Mouse (Mus musculus): ENCODE data around the gene Tsg101. TPM values are rescaled to one million over a fixed set of nuclear protein-coding genes. Genes with fewer than 3 reads are reported as not detected.
A peak's percentile ranks its signal among the peaks of the same experiment; 100 is the strongest.
"Not testable (repeated sequence)": the region's sequence is repeated elsewhere in the genome, so short reads cannot be mapped to it uniquely, and the experiment has no call there.

The Tsg101 gene
- 36.6 and 56.5 TPM in 2 replicates for total RNA-seq (2015; ENCODE audit: low replicate concordance)
- total RNA-seq (2017; ENCODE audit: low replicate concordance): 19.3 and 26.5 TPM in 2 replicates

DNA sequence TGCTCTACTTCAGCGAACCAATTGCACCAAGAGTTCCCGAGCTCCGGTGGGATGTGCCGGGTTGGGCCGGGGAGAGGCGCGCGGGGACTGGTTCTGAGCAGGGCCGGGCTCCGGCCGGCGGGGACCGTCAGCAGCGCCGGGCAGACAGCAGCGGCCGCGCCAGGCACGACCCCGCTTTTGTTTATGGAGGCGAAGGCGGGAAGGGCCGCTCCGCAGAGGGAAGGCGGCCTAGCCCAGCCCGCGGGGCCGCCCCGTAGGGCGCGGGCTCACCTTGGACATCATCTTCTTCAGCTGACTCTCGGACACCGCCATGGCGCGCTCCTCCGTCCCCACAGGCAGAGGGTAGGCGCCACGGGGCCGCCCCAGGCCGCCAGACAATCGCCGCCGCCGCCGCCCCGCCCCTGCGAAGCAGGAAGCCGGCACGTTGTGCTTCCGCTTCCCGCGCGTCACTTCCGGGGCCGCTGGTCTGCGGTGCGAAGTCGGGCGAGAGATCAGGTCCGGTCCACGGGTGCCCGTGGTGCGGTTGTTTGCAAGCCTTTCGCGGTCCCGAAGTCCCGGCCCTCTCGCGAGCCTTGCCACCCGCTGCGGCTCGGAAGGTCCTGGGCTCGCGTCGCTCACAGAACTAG is at the start of gene Tsg101:
Gene Tsg101 (minus strand): TSS at position 419 of the 626 bp plus-strand sequence.
- peak; percentile 98 for ATAC-seq (replicated peaks; ENCODE audit: low FRiP score, poor library complexity, severe bottlenecking)

DNA sequence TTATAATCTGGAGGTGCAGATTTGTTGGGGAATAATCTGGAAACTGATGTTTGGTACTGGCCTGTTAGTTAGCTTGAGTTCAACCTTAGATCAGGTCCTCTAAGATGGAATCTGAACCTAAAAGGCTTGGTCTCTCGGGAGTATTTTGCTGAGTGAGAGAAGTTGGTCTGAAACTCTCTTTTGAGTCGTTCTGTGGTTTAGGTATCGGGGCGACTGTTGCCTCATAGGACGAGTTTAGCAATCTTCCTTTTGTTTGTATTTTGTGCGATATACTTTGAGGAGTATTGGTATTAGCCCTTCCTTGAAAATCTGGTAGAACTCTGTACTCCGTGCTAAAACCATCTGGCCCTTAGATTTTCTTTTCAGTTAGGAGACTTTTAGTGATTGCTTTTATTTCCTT is 44.3 kb upstream of the Tsg101 start:
- no peak for ATAC-seq (replicated peaks; ENCODE audit: low FRiP score, poor library complexity, severe bottlenecking)

DNA sequence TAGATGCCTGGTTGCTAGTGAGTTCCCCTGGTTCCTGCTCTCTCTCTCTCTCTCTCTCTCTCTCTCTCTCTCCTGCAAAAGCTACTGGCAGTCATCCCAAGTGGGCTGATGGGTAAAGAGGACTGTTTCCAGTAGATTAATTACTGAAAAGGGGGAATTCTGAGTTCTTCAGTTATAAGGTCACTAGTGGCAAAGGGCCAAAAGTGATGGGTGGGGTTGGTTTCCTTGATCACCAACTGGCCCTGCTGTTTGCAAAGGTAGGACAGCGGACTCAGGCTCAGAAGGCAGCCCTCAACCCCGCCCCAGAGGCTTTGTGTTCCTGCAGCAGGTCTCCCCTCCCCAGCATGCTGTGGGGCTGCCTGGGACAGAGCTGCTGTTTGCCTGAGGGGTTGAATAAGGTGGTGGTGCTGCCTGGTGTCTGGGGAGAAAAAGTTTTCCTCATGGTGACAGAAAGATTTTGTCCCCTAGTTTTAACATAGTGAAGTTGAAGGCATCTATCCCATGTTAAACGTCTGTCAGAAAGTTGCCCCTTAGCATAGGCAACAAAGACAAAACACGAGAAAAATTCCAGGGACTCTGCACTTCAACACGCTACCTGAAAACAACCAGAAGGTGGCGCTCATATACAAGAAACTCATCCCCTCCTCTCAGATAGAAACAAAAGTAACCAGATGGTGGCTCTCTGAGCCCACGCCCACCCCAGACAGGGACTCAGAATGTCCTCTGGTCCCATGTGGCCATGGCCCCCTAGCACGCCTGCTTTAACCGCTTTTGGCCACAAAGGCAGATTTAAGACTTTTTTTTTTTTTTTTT is 43.2 kb upstream of the Tsg101 start:
- ATAC-seq (replicated peaks; ENCODE audit: low FRiP score, poor library complexity, severe bottlenecking): peak; percentile 55

- ATAC-seq (replicated peaks; ENCODE audit: low FRiP score, poor library complexity, severe bottlenecking): no peak
Observed at GRCm38 (mm10) chr7:46962132-46962531, 42.4 kb upstream of the Tsg101 start.

GRCm38 (mm10) chr7:46960991-46961390 is 41.2 kb upstream of the Tsg101 start:
- ATAC-seq (replicated peaks; ENCODE audit: low FRiP score, poor library complexity, severe bottlenecking): no peak

DNA sequence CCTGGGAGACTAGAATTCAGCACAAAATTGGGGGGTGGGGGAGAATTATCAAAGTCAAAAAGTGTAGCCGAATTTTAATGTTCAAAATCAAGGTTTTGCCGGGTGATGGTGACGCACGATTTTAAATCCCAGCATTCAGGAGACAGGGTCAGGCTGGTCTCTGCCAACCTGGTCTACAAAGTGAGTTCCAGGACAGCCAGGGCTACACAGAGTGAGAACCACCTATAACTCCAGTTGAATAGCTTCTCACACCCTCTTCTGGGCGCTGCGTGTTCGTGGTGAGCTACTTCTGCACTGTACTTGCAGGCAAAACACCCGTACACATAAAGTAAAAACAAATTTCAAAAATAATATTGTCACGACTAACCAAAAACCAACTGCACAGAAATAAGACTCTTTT is 39.1 kb upstream of the Tsg101 start:
- ATAC-seq (replicated peaks; ENCODE audit: low FRiP score, poor library complexity, severe bottlenecking): no peak

DNA sequence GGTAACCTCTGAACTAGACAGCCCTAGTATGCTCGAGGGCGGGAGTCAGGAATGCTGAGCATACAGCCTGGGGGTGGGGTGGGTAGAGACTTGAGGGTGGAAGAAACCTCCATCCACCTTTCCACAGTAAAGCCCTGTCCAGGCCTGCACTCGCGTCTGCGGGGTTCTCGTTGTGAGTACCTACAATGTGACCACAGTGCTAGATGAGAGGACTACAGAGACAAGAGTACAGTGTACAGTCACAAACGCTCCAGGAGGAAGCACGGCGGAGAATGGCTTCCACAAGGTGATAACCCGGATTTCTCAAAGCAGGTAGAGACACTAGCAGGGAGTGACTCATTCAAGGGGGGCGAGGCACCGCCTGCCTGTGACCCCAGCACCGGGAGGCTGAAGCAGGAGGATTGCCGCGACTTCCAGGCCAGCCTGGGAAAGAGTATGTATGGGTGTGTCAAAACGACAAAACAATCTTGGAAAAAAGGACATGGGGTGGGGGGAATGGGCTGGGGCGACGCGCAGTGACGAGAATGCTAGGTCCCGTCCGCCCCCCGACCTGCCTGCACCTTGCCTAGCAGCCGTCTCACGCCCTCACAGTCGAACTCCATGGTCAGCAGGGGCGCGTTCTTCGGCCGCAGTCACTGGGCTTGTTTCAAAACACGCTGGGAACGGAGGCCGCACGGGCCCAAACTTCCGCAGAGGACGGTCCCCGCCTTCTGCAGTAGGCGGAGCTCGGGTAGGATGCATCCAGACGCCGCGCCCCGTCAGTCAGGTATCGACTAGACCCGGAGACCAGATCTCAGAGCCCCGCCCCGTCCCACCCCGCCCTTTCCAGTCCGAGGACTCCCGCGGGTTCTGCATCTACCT is 38.3 kb upstream of the Tsg101 start, which contains the start of gene Uevld:
Gene Uevld (minus strand): TSS at position 697 of the 861 bp plus-strand sequence.
- ATAC-seq (replicated peaks; ENCODE audit: low FRiP score, poor library complexity, severe bottlenecking): peak; percentile 96

- ATAC-seq (replicated peaks; ENCODE audit: low FRiP score, poor library complexity, severe bottlenecking): no peak
Observed at GRCm38 (mm10) chr7:46935847-46936246, 16.1 kb upstream of the Tsg101 start.

- ATAC-seq (replicated peaks; ENCODE audit: low FRiP score, poor library complexity, severe bottlenecking): no peak
Observed at GRCm38 (mm10) chr7:46934788-46935187, 15.0 kb upstream of the Tsg101 start.

DNA sequence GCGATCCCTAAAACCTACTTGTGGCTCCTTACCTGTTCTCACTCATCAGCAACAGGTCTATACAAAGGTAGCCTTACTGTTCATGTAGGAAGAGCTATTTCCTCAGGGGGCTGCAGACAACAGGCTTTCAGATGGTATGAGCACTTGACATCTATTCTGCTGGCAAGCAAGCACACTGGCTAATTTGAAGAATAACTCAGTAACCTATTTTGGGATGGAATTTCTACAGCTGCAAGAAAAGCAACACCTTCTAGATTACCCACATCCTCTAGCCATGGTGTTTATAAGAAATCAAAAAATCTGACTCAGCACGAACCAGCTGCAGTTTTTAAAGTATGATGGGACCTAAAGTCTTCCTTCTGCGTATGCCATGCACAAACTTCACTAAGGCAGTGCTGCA is 11.6 kb upstream of the Tsg101 start:
- no peak for ATAC-seq (replicated peaks; ENCODE audit: low FRiP score, poor library complexity, severe bottlenecking)

DNA sequence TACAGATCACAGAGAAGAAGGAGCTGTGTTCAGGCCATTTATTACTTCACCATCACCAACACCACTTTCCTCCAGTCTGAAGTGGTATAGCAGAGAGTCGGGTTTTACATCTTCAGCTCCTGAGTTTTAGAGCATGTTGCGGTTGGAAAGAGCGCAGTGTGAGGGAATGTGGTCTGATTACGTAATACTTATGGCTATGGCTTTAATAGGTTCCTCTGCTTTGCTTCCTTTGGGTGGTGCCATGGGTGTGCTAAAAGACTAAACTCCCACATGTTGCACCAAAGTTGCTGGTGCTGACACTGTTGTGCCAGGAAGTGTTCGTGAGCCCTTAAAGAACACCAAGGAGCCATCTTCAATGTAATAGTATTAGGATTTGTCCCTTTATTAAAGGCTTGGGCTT is 8.5 kb upstream of the Tsg101 start:
- ATAC-seq (replicated peaks; ENCODE audit: low FRiP score, poor library complexity, severe bottlenecking): no peak

- no peak for ATAC-seq (replicated peaks; ENCODE audit: low FRiP score, poor library complexity, severe bottlenecking)
Observed at GRCm38 (mm10) chr7:46922075-46922474, 2.3 kb upstream of the Tsg101 start.

GRCm38 (mm10) chr7:46918678-46919371 is 944 bp downstream of the Tsg101 start:
- ATAC-seq (replicated peaks; ENCODE audit: low FRiP score, poor library complexity, severe bottlenecking): peak; percentile 46; the same call in 1 of the 2 replicates

GRCm38 (mm10) chr7:46916376-46916775 is 3.4 kb downstream of the Tsg101 start:
- no peak for ATAC-seq (replicated peaks; ENCODE audit: low FRiP score, poor library complexity, severe bottlenecking)

- no peak for ATAC-seq (replicated peaks; ENCODE audit: low FRiP score, poor library complexity, severe bottlenecking)
Observed at GRCm38 (mm10) chr7:46911250-46911649, 8.5 kb downstream of the Tsg101 start.

DNA sequence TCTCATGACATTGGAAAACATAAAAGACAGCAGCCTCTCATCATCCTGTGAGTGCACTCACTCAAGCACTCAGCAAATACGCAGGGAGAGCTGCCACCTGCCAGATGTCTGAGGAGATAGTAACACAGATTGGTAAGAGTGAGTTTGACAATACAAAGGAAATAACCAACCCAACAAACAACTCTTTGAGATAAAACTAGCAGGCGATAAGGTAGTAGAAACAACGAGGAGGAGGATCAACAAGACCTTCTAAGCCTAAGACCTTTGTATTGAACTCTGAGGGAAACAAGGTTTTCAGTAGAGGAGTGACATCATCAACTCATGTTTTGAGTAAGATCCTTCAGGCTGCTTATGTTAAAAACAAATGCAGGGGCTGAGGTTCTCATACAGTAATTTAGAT is 20.4 kb downstream of the Tsg101 start:
- ATAC-seq (replicated peaks; ENCODE audit: low FRiP score, poor library complexity, severe bottlenecking): no peak

DNA sequence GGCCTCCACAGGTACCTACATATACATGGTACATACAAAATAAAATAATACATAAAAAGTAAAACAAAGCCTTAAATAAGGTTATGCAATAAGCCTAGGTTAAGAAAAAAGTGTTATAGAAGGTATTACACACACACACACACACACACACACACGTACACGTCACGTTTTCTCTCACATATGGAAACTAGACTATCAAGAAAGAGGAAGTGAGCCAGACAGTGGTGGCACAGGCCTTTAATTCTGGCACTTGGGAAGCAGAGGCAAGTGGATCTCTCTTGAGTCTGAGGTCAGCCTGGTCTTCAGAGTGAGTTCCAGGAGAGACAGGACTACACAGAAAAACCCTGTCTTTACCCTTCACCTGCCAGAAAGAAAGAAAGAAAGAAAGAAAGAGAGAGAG is 24.3 kb downstream of the Tsg101 start:
- ATAC-seq (replicated peaks; ENCODE audit: low FRiP score, poor library complexity, severe bottlenecking): no peak

DNA sequence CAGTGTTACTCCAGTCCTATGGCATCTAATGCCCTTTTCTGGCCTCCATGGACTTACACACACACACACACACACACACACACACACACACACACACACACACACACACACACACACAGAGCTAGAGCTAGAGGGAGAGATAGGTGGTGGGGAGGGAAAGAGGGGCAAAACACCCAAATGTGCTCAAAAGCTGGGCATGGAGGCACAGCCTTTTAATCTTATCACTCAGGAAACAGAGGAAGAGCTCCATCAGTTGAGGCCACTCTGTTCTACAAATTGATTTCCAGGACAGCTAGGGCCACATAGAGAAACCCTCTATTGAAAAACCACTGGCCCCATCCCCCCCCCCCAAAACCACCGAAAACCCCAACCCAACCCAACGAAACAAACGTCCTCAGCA is 36.5 kb downstream of the Tsg101 start:
- no peak for ATAC-seq (replicated peaks; ENCODE audit: low FRiP score, poor library complexity, severe bottlenecking)

- ATAC-seq (replicated peaks; ENCODE audit: low FRiP score, poor library complexity, severe bottlenecking): not testable (repeated sequence)
Observed at GRCm38 (mm10) chr7:46881941-46882340, 37.8 kb downstream of the Tsg101 start.

- ATAC-seq (replicated peaks; ENCODE audit: low FRiP score, poor library complexity, severe bottlenecking): no peak
Observed at GRCm38 (mm10) chr7:46880992-46881391, 38.8 kb downstream of the Tsg101 start.

Measured in erythroblast, adult 5-6 weeks (primary cell).